Mouse (Mus musculus) c-Kit-positive CD71-positive TER-119-positive erythroid progenitor cells, embryonic 14.5 days (primary cell): ENCODE results near the gene Qprt.

Experiments used
- DNase-seq: peaks from one replicate; pipeline ENCODE4 v3.0.0-alpha.2; 2013; ENCODE audit warnings: low spot score

Gene Qprt

DNA sequence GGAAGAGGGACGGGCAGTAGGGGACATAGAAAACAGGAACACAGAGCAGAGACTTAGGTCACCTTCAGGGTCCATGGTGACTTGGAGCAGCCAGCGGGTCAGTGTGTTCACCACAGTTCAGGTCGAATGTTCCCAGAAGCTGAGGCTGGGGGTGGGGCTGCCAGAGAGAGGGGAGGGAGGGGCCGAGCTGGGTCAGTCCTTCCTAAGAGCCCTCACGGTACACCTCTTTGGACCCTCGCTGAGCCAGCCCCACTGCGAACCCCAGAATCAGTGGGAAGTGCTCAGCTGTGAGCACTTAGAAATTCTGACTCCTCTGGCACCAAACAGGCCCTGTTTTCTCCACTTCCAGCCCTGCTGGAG, at the start of gene Qprt:
Qprt (minus strand) TSS at position 316 of the 360 bp plus-strand sequence.
- DNase-seq: no peak

- DNase-seq: no peak
Measured at GRCm38 (mm10) chr7:127166501-127166900, 44.5 kb upstream of the Qprt start.

GRCm38 (mm10) chr7:127165607-127166493, 43.8 kb upstream of the Qprt start:
- no peak for DNase-seq

DNA sequence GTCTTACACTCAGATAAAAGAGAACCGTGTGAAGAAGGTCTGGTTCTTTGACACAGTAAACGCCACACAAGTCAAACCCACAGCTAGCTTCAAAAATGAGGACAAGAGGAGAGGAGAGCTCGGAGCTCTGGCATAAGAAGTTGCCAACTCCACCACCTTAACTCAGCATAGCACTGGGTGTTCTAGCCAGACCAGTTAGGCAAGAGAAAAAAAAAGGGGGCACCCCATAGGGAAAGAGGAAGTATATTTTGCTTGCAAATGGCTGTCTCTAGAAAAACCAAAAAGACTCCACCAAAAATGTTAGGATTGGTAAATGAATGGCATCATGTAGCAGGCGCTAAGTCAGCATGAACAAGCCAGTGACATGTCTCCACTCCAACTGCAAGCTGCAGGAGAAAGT, 42.0 kb upstream of the Qprt start:
- no peak for DNase-seq

- no peak for DNase-seq
Measured at GRCm38 (mm10) chr7:127162546-127162945, 40.5 kb upstream of the Qprt start.

DNA sequence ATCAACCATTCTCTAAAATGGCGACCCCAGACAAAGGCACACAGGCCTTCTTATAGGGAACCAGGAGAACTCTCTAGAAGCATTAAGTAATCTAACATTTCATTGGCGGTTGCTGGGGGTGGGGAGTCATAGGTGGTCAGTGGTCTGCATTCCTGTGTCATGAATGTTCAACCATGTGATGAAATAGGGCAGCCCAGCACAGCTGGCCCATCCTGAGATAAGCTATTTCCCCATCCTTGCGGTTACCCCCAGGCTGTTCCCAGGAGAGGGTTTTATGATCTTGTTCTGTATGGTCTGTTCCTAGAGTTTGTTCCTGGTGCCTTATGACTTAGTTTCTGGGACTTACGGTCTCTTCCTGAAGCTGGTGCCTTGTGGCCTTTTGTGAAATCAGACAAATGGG, 35.5 kb upstream of the Qprt start:
- DNase-seq: no peak

DNA sequence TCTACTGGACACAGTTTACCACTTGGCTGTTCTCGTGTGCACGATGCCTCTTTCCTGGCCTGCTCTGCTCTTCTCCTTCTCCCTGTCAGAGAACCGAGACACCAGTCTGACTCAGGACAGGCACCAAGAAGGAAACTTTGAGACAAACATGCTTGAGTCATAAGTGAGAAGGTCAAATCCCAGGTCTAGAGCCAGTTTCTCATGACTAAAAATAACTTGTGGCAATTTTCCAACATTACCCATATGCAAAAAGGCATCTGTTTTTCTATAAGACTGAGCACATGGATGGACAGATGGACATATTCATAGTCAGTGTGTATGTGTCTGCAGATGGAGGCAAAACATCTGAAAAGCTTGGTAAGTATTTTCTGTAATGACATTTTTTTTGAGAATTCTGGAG, 31.5 kb upstream of the Qprt start:
- DNase-seq: no peak

GRCm38 (mm10) chr7:127152464-127152863, 30.4 kb upstream of the Qprt start:
- no peak for DNase-seq

- DNase-seq: no peak
Measured at GRCm38 (mm10) chr7:127147901-127148300, 25.9 kb upstream of the Qprt start.

GRCm38 (mm10) chr7:127146267-127146603, 24.2 kb upstream of the Qprt start:
- no peak for DNase-seq

DNA sequence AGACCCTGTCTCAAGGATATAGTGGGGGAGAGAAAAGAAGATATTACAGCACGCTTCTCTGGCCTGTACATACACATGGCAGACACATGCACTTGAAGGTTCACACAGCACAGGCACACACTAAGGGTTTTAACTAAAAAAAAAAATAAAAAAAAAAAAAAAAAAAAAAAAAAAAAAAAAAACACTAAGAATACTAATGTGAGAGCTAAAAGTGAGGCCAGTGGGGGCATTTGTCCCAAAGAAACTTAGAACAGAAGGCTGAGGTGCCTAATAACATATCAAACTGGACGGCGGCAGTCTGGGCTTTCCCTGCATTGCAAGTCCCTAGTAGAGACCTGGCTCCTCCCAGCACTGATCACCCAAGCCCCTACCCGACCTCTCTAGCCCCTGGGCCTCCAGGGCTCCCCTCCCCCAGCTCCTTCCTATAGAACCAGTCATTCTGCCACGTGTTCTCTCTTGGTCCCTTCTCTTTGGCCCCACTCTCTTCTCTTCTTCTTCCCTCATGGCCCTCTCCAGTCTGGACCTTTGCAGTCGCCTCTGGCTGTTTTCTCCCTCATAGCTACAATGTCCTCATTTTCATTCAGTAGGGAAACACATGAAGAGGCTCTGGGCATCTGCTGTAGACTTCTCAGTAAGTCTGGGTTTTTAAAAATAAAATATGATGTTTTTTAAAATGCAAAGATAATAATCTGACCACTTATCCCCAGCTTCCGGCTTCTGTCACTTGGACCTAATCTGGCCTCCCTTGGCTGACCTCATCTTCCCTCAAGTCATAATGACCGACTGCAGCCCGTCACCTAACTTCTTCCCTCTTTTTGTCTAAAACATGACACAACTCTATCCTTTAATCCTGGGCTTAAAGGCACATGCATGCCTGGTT, 23.6 kb upstream of the Qprt start:
- no peak for DNase-seq

DNA sequence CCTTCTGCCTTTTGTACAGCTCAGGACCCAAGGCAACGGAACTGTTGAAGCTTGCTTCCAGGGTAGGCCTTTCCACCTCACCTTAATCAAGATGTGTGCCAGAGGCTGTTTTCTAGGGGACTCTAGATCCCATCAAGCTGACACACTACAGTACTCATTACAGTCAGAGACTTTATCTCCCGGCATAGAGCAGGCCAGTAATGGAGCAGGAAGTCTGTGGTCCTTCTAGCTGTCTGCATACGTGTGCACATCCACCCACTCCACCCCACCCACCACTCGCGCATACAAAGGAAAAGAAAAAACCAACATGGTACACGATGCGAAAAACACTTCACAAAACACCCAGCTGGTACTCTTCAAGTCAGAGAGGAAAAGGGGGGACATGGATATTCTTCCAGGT, 22.4 kb upstream of the Qprt start:
- DNase-seq: no peak

GRCm38 (mm10) chr7:127142666-127143065, 20.6 kb upstream of the Qprt start:
- no peak for DNase-seq

DNA sequence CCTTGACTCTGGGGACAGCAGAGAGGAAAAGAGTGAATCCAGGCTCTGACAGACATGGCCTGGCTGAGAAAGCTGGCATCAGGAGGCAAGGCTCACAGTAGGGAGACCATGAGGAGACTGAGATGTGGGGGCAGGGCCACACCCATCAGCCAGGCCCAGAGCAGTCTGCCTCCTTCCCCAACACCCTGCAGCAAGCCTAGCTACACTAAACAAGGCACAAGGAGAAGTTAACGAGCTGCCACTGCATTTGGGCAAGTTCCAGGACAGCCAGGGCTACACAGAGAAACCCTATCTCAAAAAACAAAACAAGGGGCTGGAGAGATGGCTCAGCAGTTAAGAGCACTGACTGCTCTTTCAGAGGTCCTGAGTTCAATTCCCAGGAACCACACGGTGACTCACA, 20.2 kb upstream of the Qprt start:
- DNase-seq: no peak

DNA sequence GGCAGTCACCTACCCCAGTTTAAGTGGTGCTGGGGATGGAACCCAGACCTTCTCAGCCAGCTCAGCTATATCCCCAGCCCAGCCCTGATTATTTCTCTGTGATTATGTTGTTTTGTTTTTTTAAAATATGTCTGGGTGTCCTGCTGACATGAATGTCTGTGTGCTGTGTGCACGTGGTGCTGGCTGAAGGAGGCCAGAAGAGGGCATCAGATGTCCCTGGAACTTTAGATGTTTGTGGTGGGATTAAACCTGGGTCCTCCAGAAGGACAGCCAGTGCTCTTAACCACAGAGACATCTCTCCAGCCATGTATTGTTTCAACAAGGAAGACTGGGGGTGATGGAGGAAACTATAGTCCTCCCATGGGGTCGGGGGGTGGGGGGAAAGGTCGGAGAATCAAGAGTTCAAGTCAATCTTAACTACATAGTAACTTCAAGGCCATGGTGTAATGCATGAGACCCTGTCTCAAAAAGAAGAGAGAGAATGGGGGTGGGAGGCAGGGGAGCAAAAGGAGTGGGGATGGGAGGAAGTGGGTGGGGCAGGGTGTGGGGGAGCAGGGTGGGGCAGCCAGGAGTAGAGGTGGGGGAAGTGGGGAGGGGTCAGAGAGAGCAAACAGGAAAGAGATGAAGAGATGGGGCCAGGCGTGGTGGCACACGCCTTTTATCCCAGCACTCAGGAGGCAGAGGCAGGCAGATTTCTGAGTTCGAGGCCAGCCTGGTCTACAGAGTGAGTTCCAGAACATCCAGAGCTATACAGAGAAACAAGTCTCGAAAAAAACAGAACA, 18.8 kb upstream of the Qprt start:
- no peak for DNase-seq

GRCm38 (mm10) chr7:127139562-127139961, 17.5 kb upstream of the Qprt start:
- no peak for DNase-seq

GRCm38 (mm10) chr7:127139100-127139499, 17.1 kb upstream of the Qprt start:
- DNase-seq: peak; percentile 67

DNA sequence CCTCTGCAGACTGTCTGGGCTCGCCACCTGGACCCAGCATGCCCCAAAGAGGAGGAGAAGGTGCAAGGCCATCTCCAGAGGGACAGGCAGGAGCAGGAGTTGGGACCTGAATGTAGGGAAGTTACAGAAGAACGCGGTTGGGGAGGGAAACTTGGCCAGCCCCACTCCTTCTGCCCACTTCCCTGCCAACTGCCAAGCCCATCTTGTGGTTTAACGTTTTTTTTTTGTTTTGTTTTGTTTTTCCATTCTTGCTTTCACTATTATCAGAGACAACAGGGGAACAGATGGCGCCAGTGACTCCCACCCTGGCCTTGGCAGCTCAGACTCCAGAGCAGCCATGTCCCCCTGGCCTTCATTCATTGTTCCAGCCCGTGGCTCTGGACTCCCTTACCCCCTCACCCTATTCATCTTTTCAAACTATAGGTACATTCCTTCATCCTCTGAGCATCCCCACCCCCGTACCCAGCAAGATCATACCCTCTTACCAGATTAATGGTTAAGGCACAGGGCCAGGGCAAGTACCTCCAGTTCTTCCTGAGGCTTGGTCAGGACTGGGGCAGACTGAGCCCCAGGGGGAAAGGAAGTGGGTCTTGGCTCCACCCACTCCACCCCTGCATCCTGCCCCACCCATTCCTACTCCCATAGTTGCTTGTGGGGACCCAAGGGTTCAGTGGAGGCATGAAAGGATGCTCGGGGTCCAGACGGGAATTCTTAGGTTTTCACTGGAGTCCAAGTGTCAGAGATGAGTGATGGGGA, 15.4 kb upstream of the Qprt start, which contains the start of gene Spn:
Spn (minus strand) TSS at position 562 of the 756 bp plus-strand sequence.
- DNase-seq: no peak

GRCm38 (mm10) chr7:127136181-127137071, 14.4 kb upstream of the Qprt start:
- no peak for DNase-seq

DNA sequence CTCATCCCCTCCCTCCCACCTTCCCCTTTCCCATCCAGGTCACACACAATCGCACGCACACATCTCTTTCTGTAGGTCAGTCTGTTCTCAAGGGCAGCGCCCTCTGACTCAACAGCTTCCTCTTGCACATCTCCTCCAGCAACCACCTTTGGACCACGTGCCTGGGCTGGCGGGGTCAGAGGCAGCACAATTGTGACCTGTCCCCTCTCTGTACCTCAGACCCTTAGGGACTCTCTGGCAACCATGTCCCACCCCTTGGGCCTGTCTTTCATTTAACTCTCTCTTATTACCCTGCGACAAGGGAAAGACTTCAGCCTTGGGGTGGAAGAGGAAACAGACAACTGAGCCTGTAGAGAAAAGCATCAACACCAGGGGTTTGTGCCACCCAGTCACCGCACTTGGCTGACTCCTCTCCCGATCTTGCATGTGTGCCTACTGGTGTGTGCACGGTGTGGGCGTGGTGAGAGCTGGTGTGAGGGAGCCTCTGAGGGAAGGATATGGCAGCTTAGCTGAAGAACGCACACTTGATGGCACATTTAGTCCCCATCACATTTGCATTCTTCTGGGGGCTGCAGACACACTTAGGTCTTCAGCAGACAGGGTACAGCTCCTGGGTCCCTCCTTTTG, 12.9 kb upstream of the Qprt start:
- DNase-seq: no peak
